Mouse (Mus musculus) forebrain, embryonic 12.5 days (tissue): ENCODE measurements around the gene Churc1. TPM values are rescaled to one million over a fixed set of nuclear protein-coding genes. Genes with fewer than 3 reads are reported as not detected.

Experiments used
- ATAC-seq: fragments of 200-750 bp; cut with Nextera tagmentation; 2 replicates; pipeline ENCODE4 v1.8.0; 2017; ENCODE audit warnings: moderate TSS enrichment; ENCODE audit not compliant: low FRiP score
- H3K27ac ChIP-seq: fragments of 300-500 bp; sonication (generic); 2 replicates; pipeline ENCODE4 v1.5.1; 2016; ENCODE audit warnings: mild to moderate bottlenecking
- H3K27me3 ChIP-seq: fragments of 300-500 bp; sonication (generic); 2 replicates; pipeline ENCODE4 v1.6.1; 2016; ENCODE audit warnings: mild to moderate bottlenecking
- H3K36me3 ChIP-seq: fragments of 300-500 bp; sonication (generic); replicated peaks from 2 replicates; pipeline ENCODE4 v1.6.1; 2016; ENCODE audit warnings: mild to moderate bottlenecking
- H3K4me1 ChIP-seq: fragments of 300-500 bp; sonication (generic); 2 replicates; pipeline ENCODE4 v1.6.1; 2016
- H3K4me2 ChIP-seq: fragments of 300-500 bp; sonication (generic); 2 replicates; pipeline ENCODE4 v1.6.1; 2016; ENCODE audit warnings: mild to moderate bottlenecking, moderate library complexity
- H3K4me3 ChIP-seq: fragments of 300-500 bp; sonication (generic); replicated peaks from 2 replicates; pipeline ENCODE4 v1.5.1; 2016; ENCODE audit warnings: mild to moderate bottlenecking
- H3K9ac ChIP-seq: fragments of 300-500 bp; sonication (generic); 2 replicates; pipeline ENCODE4 v1.6.1; 2016; ENCODE audit warnings: mild to moderate bottlenecking
- H3K9me3 ChIP-seq: fragments of 300-500 bp; sonication (generic); 2 replicates; pipeline ENCODE4 v1.6.1; 2016
- WGBS: fragments of 180-500 bp; shearing (Covaris S2); methylation state at CpG from one replicate; pipeline ENCODE4 v1.1.7; 2016; 5-methylcytosine and 5-hydroxymethylcytosine counted together
- polyA plus RNA-seq: library from polyadenylated mRNA; unstranded; fragments of >200 nt; fragmentation: Nextera tagmentation; extraction: Ambion mirVana; gene quantifications from 2 replicates; pipeline ENCODE4 v1.2.1, GENCODE M21; 2016

Churc1 gene
- polyA plus RNA-seq, 1 experiment from 2014 or later, result 79.0 TPM

GRCm38 (mm10) chr12:76803028-76803427 lies 37.7 kb downstream of the Churc1 start:
- 92% methylated on average over 10 of the region's 10 CpGs for WGBS
- Histone ChIP-seq H3K9me3 (no peaks in the 10 kb centered on the region), H3K27me3 (no peaks in the 10 kb centered on the region), H3K9ac (no peak overlapping the region), H3K4me2 (no peak overlapping the region), H3K27ac (no peak overlapping the region), H3K4me3 (no peak overlapping the region), H3K36me3 (no peaks in the 10 kb centered on the region), H3K4me1 (peaks cover 3% of the 10 kb centered on the region; the same call in 1 of the 2 replicates)
- no peak for ATAC-seq

- no peak overlapping the region for H3K4me2 ChIP-seq
- H3K9me3 ChIP-seq, result no peaks in the 10 kb centered on the region
- 57% methylated on average over 7 of the region's 7 CpGs for WGBS
- no peaks in the 10 kb centered on the region for H3K27me3 ChIP-seq
- peak; percentile 36 for ATAC-seq
- H3K9ac ChIP-seq, result no peak overlapping the region
- H3K4me1 ChIP-seq, result 0 out of 2 replicates have a peak, but pooled peaks cover under 1% of the 10 kb centered on the region
- H3K27ac ChIP-seq, result no peak overlapping the region
- no peaks in the 10 kb centered on the region for H3K36me3 ChIP-seq
- no peak overlapping the region for H3K4me3 ChIP-seq
Observed at GRCm38 (mm10) chr12:76803700-76804252, 38.4 kb downstream of the Churc1 start.

- WGBS, result 90% methylated on average over 10 of the region's 10 CpGs
- ATAC-seq, result no peak
Observed at GRCm38 (mm10) chr12:76805056-76805811, 39.9 kb downstream of the Churc1 start.

GRCm38 (mm10) chr12:76807796-76808195 lies 42.5 kb downstream of the Churc1 start:
- Histone ChIP-seq H3K9ac (no peak overlapping the region), H3K4me1 (no peaks in the 10 kb centered on the region), H3K27me3 (no peaks in the 10 kb centered on the region), H3K9me3 (no peaks in the 10 kb centered on the region), H3K4me2 (no peak overlapping the region), H3K4me3 (no peak overlapping the region), H3K27ac (no peak overlapping the region), H3K36me3 (no peaks in the 10 kb centered on the region)
- no peak for ATAC-seq
- WGBS, result 82% methylated on average over 10 of the region's 10 CpGs

More at GRCm38 (mm10) chr12:76805056-76805811, 39.9 kb downstream of the Churc1 start:
- Histone ChIP-seq H3K36me3 (no peaks in the 10 kb centered on the region), H3K27me3 (no peaks in the 10 kb centered on the region), H3K9me3 (no peaks in the 10 kb centered on the region), H3K27ac (no peak overlapping the region), H3K9ac (no peak overlapping the region), H3K4me2 (no peak overlapping the region), H3K4me3 (no peak overlapping the region), H3K4me1 (no peaks in the 10 kb centered on the region)

GRCm38 (mm10) chr12:76810491-76810890 lies 45.2 kb downstream of the Churc1 start:
- Histone ChIP-seq H3K4me3 (no peak overlapping the region), H3K9me3 (no peaks in the 10 kb centered on the region), H3K9ac (no peak overlapping the region), H3K4me1 (no peaks in the 10 kb centered on the region), H3K27me3 (no peaks in the 10 kb centered on the region), H3K27ac (no peak overlapping the region), H3K4me2 (no peak overlapping the region), H3K36me3 (no peaks in the 10 kb centered on the region)
- no peak for ATAC-seq
- WGBS, result 94% methylated on average over 5 of the region's 5 CpGs

- no peaks in the 10 kb centered on the region for H3K4me1 ChIP-seq
- H3K36me3 ChIP-seq, result no peaks in the 10 kb centered on the region
- H3K27me3 ChIP-seq, result 0 out of 2 replicates have a peak, but pooled peaks cover 1% of the 10 kb centered on the region
- ATAC-seq, result no peak
- no peak overlapping the region for H3K4me3 ChIP-seq
- H3K9ac ChIP-seq, result no peak overlapping the region
- H3K9me3 ChIP-seq, result no peaks in the 10 kb centered on the region
- no peak overlapping the region for H3K4me2 ChIP-seq
- H3K27ac ChIP-seq, result no peak overlapping the region
- 93% methylated on average over 4 of the region's 4 CpGs for WGBS
Observed at GRCm38 (mm10) chr12:76811006-76811405, 45.7 kb downstream of the Churc1 start.

- Histone ChIP-seq H3K4me1 (peaks cover 15% of the 10 kb centered on the region), H3K4me3 (no peak overlapping the region), H3K27ac (no peak overlapping the region), H3K9me3 (no peaks in the 10 kb centered on the region), H3K4me2 (no peak overlapping the region), H3K9ac (no peak overlapping the region), H3K27me3 (0 out of 2 replicates have a peak, but pooled peaks cover 12% of the 10 kb centered on the region), H3K36me3 (no peaks in the 10 kb centered on the region)
- WGBS, result 85% methylated on average over 10 of the region's 10 CpGs
- ATAC-seq, result no peak
Observed at GRCm38 (mm10) chr12:76813543-76813942, 48.2 kb downstream of the Churc1 start.

GRCm38 (mm10) chr12:76814120-76814519 lies 48.8 kb downstream of the Churc1 start:
- WGBS, result 80% methylated on average over 2 of the region's 2 CpGs

GRCm38 (mm10) chr12:76816720-76817119 lies 51.4 kb downstream of the Churc1 start:
- H3K4me1 ChIP-seq, result peaks cover 32% of the 10 kb centered on the region
- no peak for ATAC-seq

More at GRCm38 (mm10) chr12:76814120-76814519, 48.8 kb downstream of the Churc1 start:
- no peaks in the 10 kb centered on the region for H3K9me3 ChIP-seq
- H3K4me3 ChIP-seq, result no peak overlapping the region
- H3K27ac ChIP-seq, result no peak overlapping the region
- H3K27me3 ChIP-seq, result peaks cover 15% of the 10 kb centered on the region
- no peak overlapping the region for H3K9ac ChIP-seq
- ATAC-seq, result no peak
- peaks cover 15% of the 10 kb centered on the region for H3K4me1 ChIP-seq
- H3K36me3 ChIP-seq, result no peaks in the 10 kb centered on the region
- no peak overlapping the region for H3K4me2 ChIP-seq

GRCm38 (mm10) chr12:76817176-76817575 lies 51.8 kb downstream of the Churc1 start:
- Histone ChIP-seq H3K9me3 (no peaks in the 10 kb centered on the region), H3K27ac (no peak overlapping the region), H3K27me3 (peaks cover 40% of the 10 kb centered on the region), H3K4me2 (no peak overlapping the region), H3K9ac (no peak overlapping the region), H3K4me1 (peaks cover 33% of the 10 kb centered on the region), H3K4me3 (no peak overlapping the region), H3K36me3 (no peaks in the 10 kb centered on the region)
- WGBS, result 61% methylated on average over 4 of the region's 4 CpGs
- ATAC-seq, result no peak

More at GRCm38 (mm10) chr12:76816720-76817119, 51.4 kb downstream of the Churc1 start:
- H3K9ac ChIP-seq, result no peak overlapping the region
- no peak overlapping the region for H3K4me3 ChIP-seq
- H3K9me3 ChIP-seq, result no peaks in the 10 kb centered on the region
- peaks cover 38% of the 10 kb centered on the region for H3K27me3 ChIP-seq
- no peak overlapping the region for H3K27ac ChIP-seq
- H3K4me2 ChIP-seq, result no peak overlapping the region
- no peaks in the 10 kb centered on the region for H3K36me3 ChIP-seq
- WGBS, result 61% methylated on average over 4 of the region's 4 CpGs

- Histone ChIP-seq H3K4me2 (no peak overlapping the region), H3K9ac (no peak overlapping the region), H3K4me3 (no peak overlapping the region), H3K9me3 (no peaks in the 10 kb centered on the region), H3K4me1 (peaks cover 36% of the 10 kb centered on the region), H3K36me3 (no peaks in the 10 kb centered on the region), H3K27ac (no peak overlapping the region), H3K27me3 (peaks cover 46% of the 10 kb centered on the region)
- no peak for ATAC-seq
- 60% methylated on average over 4 of the region's 4 CpGs for WGBS
Observed at GRCm38 (mm10) chr12:76818120-76818519, 52.8 kb downstream of the Churc1 start.

- Histone ChIP-seq H3K36me3 (no peaks in the 10 kb centered on the region), H3K27ac (no peak overlapping the region), H3K4me3 (no peak overlapping the region), H3K27me3 (peaks cover 53% of the 10 kb centered on the region), H3K4me2 (no peak overlapping the region), H3K9ac (no peak overlapping the region), H3K4me1 (peaks cover 36% of the 10 kb centered on the region), H3K9me3 (no peaks in the 10 kb centered on the region)
- WGBS, result 88% methylated on average over 9 of the region's 9 CpGs
- ATAC-seq, result no peak
Observed at GRCm38 (mm10) chr12:76818908-76819307, 53.6 kb downstream of the Churc1 start.

- Histone ChIP-seq H3K27me3 (peaks cover 58% of the 10 kb centered on the region), H3K27ac (no peak overlapping the region), H3K9ac (no peak overlapping the region), H3K9me3 (no peaks in the 10 kb centered on the region), H3K4me3 (no peak overlapping the region), H3K4me2 (no peak overlapping the region), H3K36me3 (no peaks in the 10 kb centered on the region), H3K4me1 (peaks cover 36% of the 10 kb centered on the region)
- ATAC-seq, result no peak
- WGBS, result 57% methylated on average over 6 of the region's 6 CpGs
Observed at GRCm38 (mm10) chr12:76819816-76820215, 54.5 kb downstream of the Churc1 start.
